Mouse (Mus musculus): ENCODE data around the gene Ctdnep1.

DNA sequence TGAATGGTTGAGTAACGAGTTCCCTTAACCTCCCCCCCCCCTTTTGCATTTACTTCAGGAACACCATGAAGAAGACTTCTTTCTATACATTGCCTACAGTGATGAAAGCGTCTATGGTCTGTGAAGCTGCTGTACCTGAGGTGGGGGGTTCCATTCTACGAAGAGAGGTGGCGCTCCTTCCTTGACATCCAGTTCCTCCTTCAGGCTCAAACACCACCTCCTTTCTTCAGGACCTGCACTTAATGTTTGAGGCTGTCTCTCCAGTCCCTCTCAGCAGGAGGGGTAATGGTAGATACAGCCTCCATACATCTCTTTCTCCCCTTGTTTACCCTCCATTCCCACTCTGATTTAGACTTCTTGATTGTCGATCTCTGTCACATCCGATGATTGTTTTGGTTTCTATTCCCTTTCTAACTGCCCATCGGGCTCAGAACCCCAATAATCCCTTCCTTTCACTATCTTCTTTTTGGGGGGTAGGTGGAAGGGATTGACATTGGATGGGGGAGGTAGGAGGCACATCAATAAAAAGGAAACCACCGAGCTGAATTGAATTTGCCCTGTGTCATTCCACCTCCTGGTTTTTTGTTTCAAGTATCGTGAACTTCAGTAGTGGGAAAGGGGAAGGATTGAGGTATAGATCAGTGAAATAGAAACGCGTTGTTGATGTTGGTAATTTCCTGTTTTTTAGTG, 13.6 kb downstream of the Ctdnep1 start:
- TF ChIP-seq CTCF (conservative IDR thresholded peaks at IDR 0.05; ENCODE audit: low read length) (no peak), POU5F1 (IDR thresholded peaks at IDR 0.05; ENCODE audit: borderline replicate concordance, low read length) (no peak), NANOG (IDR thresholded peaks at IDR 0.05; ENCODE audit: borderline replicate concordance, low read length) (no peak)
